Mouse (Mus musculus) C2C12 (cell line): ENCODE results near the gene 2310007B03Rik. TPM values are rescaled to one million over a fixed set of nuclear protein-coding genes. Genes with fewer than 3 reads are reported as not detected.

Source experiments
- H3K27me3 ChIP-seq: one replicate; pipeline ENCODE4 v1.6.1; 2011; ENCODE audit not compliant: control insufficient read depth, insufficient read depth, insufficient read length
- H3K36me3 ChIP-seq: one replicate; pipeline ENCODE4 v1.6.1; 2011; ENCODE audit not compliant: control insufficient read depth, insufficient read depth
- H3K4me3 ChIP-seq: one replicate; pipeline ENCODE4 v1.5.1; 2011; ENCODE audit warnings: mild to moderate bottlenecking, control low read depth; ENCODE audit not compliant: poor library complexity, insufficient read depth, severe bottlenecking
- H3K79me2 ChIP-seq: one replicate; pipeline ENCODE4 v1.6.1; 2011; ENCODE audit not compliant: control insufficient read depth, insufficient read depth
- H3K79me3 ChIP-seq: one replicate; pipeline ENCODE4 v1.6.1; 2011; ENCODE audit warnings: low read depth, control low read depth
- H3ac ChIP-seq: one replicate; pipeline ENCODE3; 2011; ENCODE audit warnings: low read depth; ENCODE audit not compliant: control insufficient read depth, insufficient read length
- CEBPB ChIP-seq: IDR thresholded peaks from one replicate; pipeline ENCODE4 v1.6.1; 2011; ENCODE audit warnings: low read depth, mild to moderate bottlenecking, control low read depth, moderate library complexity
- CTCF ChIP-seq: IDR thresholded peaks from one replicate; pipeline ENCODE4 v1.5.1; 2011; ENCODE audit not compliant: control insufficient read depth, insufficient read depth, insufficient read length
- FOSL1 ChIP-seq: IDR thresholded peaks from one replicate; pipeline ENCODE4 v1.8.0; 2011; ENCODE audit warnings: mild to moderate bottlenecking, low read length; ENCODE audit not compliant: poor library complexity, insufficient read depth, severe bottlenecking
- MAX ChIP-seq: IDR thresholded peaks from one replicate; pipeline ENCODE4 v1.6.1; 2011; ENCODE audit warnings: mild to moderate bottlenecking, control low read depth
- MYOD1 ChIP-seq: IDR thresholded peaks from one replicate; pipeline ENCODE4 v1.6.1; 2011; ENCODE audit warnings: low read depth; ENCODE audit not compliant: control insufficient read depth, insufficient read length
- MYOG ChIP-seq: IDR thresholded peaks from one replicate; pipeline ENCODE4 v1.6.1; 2011; ENCODE audit not compliant: control insufficient read depth, insufficient read length; ENCODE audit errors: extremely low read depth
- USF1 ChIP-seq: IDR thresholded peaks from one replicate; pipeline ENCODE4 v1.6.1; 2011; ENCODE audit warnings: low read depth, mild to moderate bottlenecking, control low read depth, moderate library complexity
- polyA plus RNA-seq: library from polyadenylated mRNA; unstranded; fragments of >200 nt; fragmentation: generic; extraction: Trizol; gene quantifications from one replicate; pipeline ENCODE4 v1.2.1, GENCODE M21; 2012; ENCODE audit warnings: missing spikeins

2310007B03Rik gene
- polyA plus RNA-seq, 1 experiment, result 0.09 TPM

- peaks cover 42% of the 10 kb centered on the region for H3K27me3 ChIP-seq
- TF ChIP-seq MYOG (no peak), USF1 (no peak), CEBPB (no peak), CTCF (no peak), MYOD1 (no peak), FOSL1 (no peak), MAX (no peak)
- no peaks in the 10 kb centered on the region for H3K79me2 ChIP-seq
- H3K4me3 ChIP-seq, result no peak within 1 kb of the TSS
- H3ac ChIP-seq, result peak within 1 kb of the TSS; percentile 62
- H3K79me3 ChIP-seq, result no peaks in the 10 kb centered on the region
- no peaks in the 10 kb centered on the region for H3K36me3 ChIP-seq
Measured at GRCm38 (mm10) chr1:93101571-93102061, 59.1 kb downstream of the 2310007B03Rik start, which contains the start of gene Kif1a. Gene Kif1a (minus strand): TSS chr1:93101951.

Other genes starting within 250 kb of the 2310007B03Rik start
- 19.8 TPM for gene Capn10, start 226.6 kb downstream of the 2310007B03Rik start, polyA plus RNA-seq
- 0.13 TPM for gene Gpr35, start 210.1 kb downstream of the 2310007B03Rik start, polyA plus RNA-seq
- not detected for gene Aqp12, start 154.6 kb downstream of the 2310007B03Rik start, polyA plus RNA-seq
- 3.4 TPM for gene Kif1a, start 59.0 kb downstream of the 2310007B03Rik start, polyA plus RNA-seq
- gene Agxt, start 25.7 kb downstream of the 2310007B03Rik start, polyA plus RNA-seq, result not detected
- 0.01 TPM for gene Crocc2, start 7.8 kb upstream of the 2310007B03Rik start, polyA plus RNA-seq
- gene Sned1, start 74.9 kb upstream of the 2310007B03Rik start, polyA plus RNA-seq, result 0.18 TPM
- 11.7 TPM for gene Mterf4, start 145.0 kb upstream of the 2310007B03Rik start, polyA plus RNA-seq
- gene Ppp1r7, start 181.9 kb upstream of the 2310007B03Rik start, polyA plus RNA-seq, result 16.8 TPM
- 6.6 TPM for gene Pask, start 182.5 kb upstream of the 2310007B03Rik start, polyA plus RNA-seq
- gene Ano7, start 213.0 kb upstream of the 2310007B03Rik start, polyA plus RNA-seq, result 0.05 TPM